Comparison of ENCODE assay signal across 9 mouse cellular contexts in the genomic region with DNA sequence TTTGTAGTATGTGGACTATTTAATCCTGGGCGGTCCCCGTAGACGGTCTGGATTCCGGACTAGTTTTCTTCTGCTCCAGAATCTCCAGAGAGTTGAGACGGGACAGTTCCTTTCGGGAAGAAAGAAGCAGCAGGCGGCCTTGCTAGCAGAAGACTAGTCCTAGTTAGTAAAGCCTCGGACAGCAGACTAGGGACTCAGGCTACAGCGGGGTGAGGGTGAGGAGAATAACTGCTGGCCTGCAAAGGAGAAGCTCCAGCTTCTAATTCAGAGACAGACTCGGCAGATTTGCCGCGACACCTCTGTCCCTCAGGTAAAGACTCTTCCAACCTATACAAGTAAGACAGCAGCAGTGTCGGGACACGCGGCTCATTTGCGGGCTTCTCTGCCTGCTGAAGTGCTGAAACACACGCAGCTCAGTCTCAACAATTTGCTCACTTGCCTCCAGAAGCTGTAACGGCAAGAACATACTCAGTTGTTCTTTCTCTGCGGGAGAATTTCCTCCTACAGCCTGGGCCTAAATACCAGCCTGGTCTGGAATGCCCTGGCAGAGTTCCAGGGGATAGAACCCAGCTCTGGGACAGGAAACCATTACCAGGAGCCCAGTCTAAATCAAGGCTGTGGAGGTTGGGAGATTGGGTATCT. TPM values are rescaled to one million over a fixed set of nuclear protein-coding genes. Genes with fewer than 3 reads are reported as not detected.
DNase-seq lines count a peak whose midpoint lies in the region; ATAC-seq and TF ChIP-seq lines count a peak whose summit lies in the region.
"Had no signal": no experiment of that assay in that cellular context is flagged by ENCODE, and none has a peak within 500 bp of the region (broad histone marks: within the 10 kb centered on the region; RNA-seq: fewer than 3 reads in every experiment).

No protein-coding gene starts in this region.

- peak overlapping the region; percentile 64 for H3K4me2 ChIP-seq in hindbrain, embryonic 14.5 days (replicated peaks)
- H3K4me2 ChIP-seq in midbrain, embryonic 12.5 days (replicated peaks), result peak overlapping the region; percentile 58

- H3K9me3 ChIP-seq in hindbrain, embryonic 14.5 days (ENCODE audit: control insufficient read depth, low read length), result no peaks in the 10 kb centered on the region
- no peaks in the 10 kb centered on the region for H3K9me3 ChIP-seq in midbrain, embryonic 12.5 days

- DNase-seq in frontal cortex, postnatal 36 days (ENCODE audit: low spot score in 2 of 2), result no peak
- no peak for DNase-seq in hindbrain, embryonic 14.5 days (ENCODE audit: low spot score)
- DNase-seq in c-Kit-positive CD71-positive TER-119-positive erythroid progenitor cells, embryonic 14.5 days (ENCODE audit: low spot score), result no peak
- no peak for DNase-seq in thymus, adult 2 months
- DNase-seq in layer of hippocampus, postnatal 25 days (ENCODE audit: extremely low spot score in 1 of 2, low spot score in 1 of 2), result no peak

- H3K9ac ChIP-seq in hindbrain, embryonic 14.5 days, result peak overlapping the region; percentile 12; the same call in 1 of the 2 replicates
- peak overlapping the region; percentile 35 for H3K9ac ChIP-seq in midbrain, embryonic 12.5 days (replicated peaks)

- H3K4me3 ChIP-seq in cortical plate, adult 2 months (ENCODE audit: insufficient read depth, low read length), result 0 out of 2 replicates have a peak overlapping the region, but pooled peaks have one; percentile 40
- peak overlapping the region; percentile 36 for H3K4me3 ChIP-seq in hindbrain, embryonic 14.5 days (replicated peaks; ENCODE audit: low read length)
- H3K4me3 ChIP-seq in midbrain, embryonic 12.5 days, result peak overlapping the region; percentile 40
- no peak overlapping the region for H3K4me3 ChIP-seq in thymus, adult 2 months (ENCODE audit: control insufficient read depth, insufficient read depth, low read length)

- H3K27ac ChIP-seq in cortical plate, adult 2 months (ENCODE audit: insufficient read depth, low read length), result no peak overlapping the region
- H3K27ac ChIP-seq in hindbrain, embryonic 14.5 days, result no peak overlapping the region
- H3K27ac ChIP-seq in midbrain, embryonic 12.5 days (replicated peaks), result no peak overlapping the region
- no peak overlapping the region for H3K27ac ChIP-seq in thymus, adult 2 months (ENCODE audit: control insufficient read depth, insufficient read depth, low read length)

- ATAC-seq in frontal cortex, adult (ENCODE audit: low TSS enrichment), result peak; percentile 28; the same call in 1 of the 2 replicates
- no peak for ATAC-seq in hindbrain, embryonic 14.5 days (ENCODE audit: low FRiP score)
- 0 out of 2 replicates have a peak, but pooled peaks have one; percentile 14 for ATAC-seq in midbrain, embryonic 12.5 days (ENCODE audit: low FRiP score, low read depth)

- no peak for TF ChIP-seq CTCF in cortical plate, adult 2 months (IDR thresholded peaks at IDR 0.05; ENCODE audit: extremely low read depth, insufficient read depth, low read length)
- TF ChIP-seq CTCF in thymus, adult 2 months (IDR thresholded peaks at IDR 0.05; ENCODE audit: borderline replicate concordance, control insufficient read depth, extremely low read depth, insufficient read depth, low read length, poor library complexity), result no peak

- peaks cover 42% of the 10 kb centered on the region for H3K27me3 ChIP-seq in hindbrain, embryonic 14.5 days (ENCODE audit: control insufficient read depth, insufficient read depth, low read length)
- H3K27me3 ChIP-seq in midbrain, embryonic 12.5 days, result peaks cover 40% of the 10 kb centered on the region
- peaks cover 12% of the 10 kb centered on the region; the same call in 1 of the 2 replicates for H3K27me3 ChIP-seq in thymus, adult 2 months (ENCODE audit: control insufficient read depth, insufficient read depth, low read length)

- H3K4me1 ChIP-seq in cortical plate, adult 2 months (ENCODE audit: control insufficient read depth, insufficient read depth, low read length), result no peaks in the 10 kb centered on the region
- H3K4me1 ChIP-seq in hindbrain, embryonic 14.5 days (replicated peaks; ENCODE audit: control insufficient read depth, insufficient read depth, low read length), result peaks cover 6% of the 10 kb centered on the region
- H3K4me1 ChIP-seq in midbrain, embryonic 12.5 days, result peaks cover 11% of the 10 kb centered on the region; the same call in 1 of the 2 replicates
- peaks cover 3% of the 10 kb centered on the region; the same call in 1 of the 2 replicates for H3K4me1 ChIP-seq in thymus, adult 2 months (replicated peaks; ENCODE audit: control insufficient read depth, insufficient read depth, low read length)

- TF ChIP-seq POLR2A in cortical plate, adult 2 months (IDR thresholded peaks at IDR 0.05; ENCODE audit: extremely low read depth, insufficient read depth, low read length), result no peak
- no peak for TF ChIP-seq POLR2A in thymus, adult 2 months (IDR thresholded peaks at IDR 0.05; ENCODE audit: control insufficient read depth, extremely low read depth, insufficient read depth, low read length, poor library complexity)

- WGBS in hindbrain, embryonic 14.5 days, result under 1% methylated on average over 19 of the region's 19 CpGs
- WGBS in midbrain, embryonic 12.5 days, result under 1% methylated on average over 19 of the region's 19 CpGs
- WGBS in thymus, adult 2 months, result 8% methylated on average over 19 of the region's 19 CpGs

- no peaks in the 10 kb centered on the region for H3K36me3 ChIP-seq in hindbrain, embryonic 14.5 days (replicated peaks; ENCODE audit: control insufficient read depth, insufficient read depth)
- no peaks in the 10 kb centered on the region for H3K36me3 ChIP-seq in midbrain, embryonic 12.5 days
- H3K36me3 ChIP-seq in thymus, adult 2 months (ENCODE audit: control insufficient read depth, insufficient read depth, low read length), result no peaks in the 10 kb centered on the region

RNA-seq across cellular contexts. Expression of gene Vmn1r223, which starts 39.9 kb away (rescaled TPM):
- not detected in 2 replicates for polyA plus RNA-seq in cortical plate, adult 2 months (2012; rRNA removed)
- not detected in 2 replicates for polyA plus RNA-seq in hindbrain, embryonic 14.5 days (2014; fragmentation: Nextera tagmentation; extraction: Ambion mirVana)
- polyA plus RNA-seq in midbrain, embryonic 12.5 days (2016; fragmentation: Nextera tagmentation; extraction: Ambion mirVana), result not detected in 2 replicates
- polyA plus RNA-seq in thymus, adult 2 months (2012; rRNA removed), result not detected in 2 replicates
- total RNA-seq in layer of hippocampus, postnatal 25 days (2021), result not detected
- polyA plus RNA-seq: gonadal fat pad, adult 2 months had no signal

RNA-seq across cellular contexts. Expression of gene Vmn1r222, which starts 51.1 kb away (rescaled TPM):
- not detected in 2 replicates for polyA plus RNA-seq in cortical plate, adult 2 months (2012; rRNA removed)
- not detected in 2 replicates for polyA plus RNA-seq in hindbrain, embryonic 14.5 days (2014; fragmentation: Nextera tagmentation; extraction: Ambion mirVana)
- not detected in 2 replicates for polyA plus RNA-seq in midbrain, embryonic 12.5 days (2016; fragmentation: Nextera tagmentation; extraction: Ambion mirVana)
- polyA plus RNA-seq in thymus, adult 2 months (2012; rRNA removed), result not detected in 2 replicates
- not detected for total RNA-seq in layer of hippocampus, postnatal 25 days (2021)
- polyA plus RNA-seq: gonadal fat pad, adult 2 months had no signal
